Mouse (Mus musculus) spleen, postnatal 14 days (tissue): ENCODE measurements around the gene Chmp4b.

Experiments used
- DNase-seq, 2 experiments: peaks; one replicate each; pipeline ENCODE4 v3.0.0; 2021 to 2022; ENCODE audit warnings: low spot score in 2 of 2

Chmp4b gene

DNA sequence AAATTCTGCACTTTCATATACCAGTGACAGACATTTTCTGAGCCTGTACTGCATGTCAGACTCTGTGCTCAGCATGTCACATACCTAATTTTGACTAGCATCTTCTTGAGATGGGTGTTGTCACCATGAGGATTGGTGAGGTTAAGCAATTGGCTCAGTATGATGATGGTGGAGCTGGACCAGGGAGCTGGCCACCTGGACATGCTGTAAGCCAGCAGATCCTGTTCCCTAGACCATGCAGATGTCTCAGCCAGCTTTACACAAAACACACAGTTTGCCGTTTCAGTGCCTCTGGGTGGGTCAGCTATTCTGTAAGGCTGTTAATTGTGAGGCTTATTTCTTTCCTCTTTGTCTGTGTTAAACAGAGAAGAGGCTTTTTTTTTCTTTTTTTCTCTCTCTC lies 31.2 kb downstream of the Chmp4b start:
- no peak for DNase-seq

DNA sequence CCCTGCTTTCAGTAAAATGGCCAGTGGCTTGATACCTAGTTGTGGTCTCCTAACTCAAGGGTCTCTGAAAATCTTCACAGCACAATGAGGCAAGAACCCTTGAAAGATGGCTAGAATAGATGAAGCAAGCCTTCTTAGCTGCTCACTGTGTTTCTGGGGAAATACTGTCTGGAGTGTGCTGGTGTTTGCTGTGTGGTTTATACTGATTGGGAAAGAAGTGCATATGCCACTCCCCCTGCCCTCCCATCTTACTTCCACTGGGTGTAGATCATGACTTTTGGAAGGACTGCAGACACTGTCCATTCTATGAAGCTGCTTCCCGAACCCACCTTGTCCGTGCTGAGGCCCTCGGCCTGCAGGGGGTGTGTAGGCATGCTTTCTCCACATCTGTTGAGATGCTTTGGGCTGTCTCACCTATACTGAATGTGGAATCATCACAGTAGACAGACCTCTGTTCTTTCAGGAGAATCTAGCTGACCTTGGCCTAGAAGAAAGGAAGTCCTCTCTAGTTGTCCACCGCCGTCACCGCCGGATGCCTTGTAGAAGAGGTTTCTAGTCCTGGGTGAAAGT lies 33.5 kb downstream of the Chmp4b start:
- DNase-seq, result no peak

DNA sequence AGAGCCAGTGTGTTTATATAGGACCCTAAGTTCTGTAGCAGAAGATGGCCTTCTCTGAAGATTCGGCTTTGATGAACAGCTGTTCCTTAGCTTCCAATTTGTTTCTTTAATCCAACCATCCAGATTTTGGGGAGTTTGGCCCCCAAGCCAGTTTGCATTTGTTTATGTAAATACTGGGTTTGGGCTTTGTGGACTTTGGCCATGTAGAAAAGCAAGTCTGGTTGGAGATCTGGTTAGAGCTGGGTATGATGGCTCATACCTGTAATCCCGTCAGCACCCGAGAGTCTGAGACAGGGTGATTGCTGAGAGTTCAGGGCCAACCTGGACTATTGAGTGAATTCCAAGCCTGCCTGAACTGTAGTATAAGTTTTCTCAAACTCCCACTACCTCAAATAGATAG lies 34.3 kb downstream of the Chmp4b start:
- DNase-seq, result no peak

DNA sequence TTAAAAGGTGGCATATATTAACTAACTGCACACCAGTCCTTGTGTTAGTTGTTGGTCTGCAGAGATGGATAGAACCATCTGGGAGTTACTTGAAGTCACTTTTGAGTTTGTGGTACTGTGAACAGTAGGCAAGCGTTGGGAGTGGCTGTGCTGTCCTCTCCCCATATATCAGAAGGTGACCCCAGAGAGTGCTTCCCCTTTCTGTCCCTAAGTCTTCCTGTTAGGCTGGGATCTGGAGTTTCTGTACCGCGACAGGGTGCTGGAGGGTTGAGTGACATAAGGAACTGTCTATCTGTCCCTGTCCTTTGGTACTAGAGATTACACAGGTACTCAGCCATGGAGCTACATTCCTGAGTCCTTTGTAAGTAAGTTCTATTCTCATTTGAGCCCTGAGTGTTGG lies 35.3 kb downstream of the Chmp4b start:
- DNase-seq, result no peak

DNA sequence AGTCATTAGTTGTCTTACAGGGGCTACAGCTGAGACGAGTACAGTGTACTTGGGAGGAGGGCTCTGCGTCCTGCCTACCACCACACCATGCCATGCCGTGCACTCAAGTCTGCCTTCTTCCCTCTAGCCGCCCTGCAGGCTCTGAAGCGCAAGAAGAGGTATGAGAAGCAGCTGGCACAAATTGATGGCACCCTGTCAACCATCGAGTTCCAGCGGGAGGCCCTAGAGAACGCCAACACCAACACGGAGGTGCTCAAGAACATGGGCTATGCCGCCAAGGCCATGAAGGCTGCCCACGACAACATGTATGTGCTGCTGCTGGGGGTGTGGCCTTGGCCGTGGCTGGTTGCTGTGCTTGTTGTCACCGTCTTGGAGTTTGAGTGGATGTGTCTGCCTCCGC lies 37.9 kb downstream of the Chmp4b start:
- no peak for DNase-seq

DNA sequence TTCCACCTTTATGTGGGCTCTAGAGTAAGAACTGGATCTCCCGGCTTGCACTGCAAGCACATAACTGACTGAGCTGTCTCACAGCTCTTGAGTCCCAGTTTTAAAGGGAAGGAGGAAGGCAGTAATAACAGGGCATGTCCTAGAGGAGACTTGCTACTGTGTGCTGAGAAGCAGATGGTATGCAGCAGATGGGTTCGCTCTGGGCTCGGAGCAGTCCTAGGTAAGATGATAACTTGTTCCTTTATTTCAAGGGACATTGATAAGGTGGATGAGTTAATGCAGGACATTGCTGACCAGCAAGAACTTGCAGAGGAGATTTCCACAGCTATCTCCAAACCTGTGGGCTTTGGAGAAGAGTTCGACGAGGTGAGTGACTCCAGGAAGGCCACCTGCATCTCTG lies 39.5 kb downstream of the Chmp4b start:
- DNase-seq, result no peak

DNA sequence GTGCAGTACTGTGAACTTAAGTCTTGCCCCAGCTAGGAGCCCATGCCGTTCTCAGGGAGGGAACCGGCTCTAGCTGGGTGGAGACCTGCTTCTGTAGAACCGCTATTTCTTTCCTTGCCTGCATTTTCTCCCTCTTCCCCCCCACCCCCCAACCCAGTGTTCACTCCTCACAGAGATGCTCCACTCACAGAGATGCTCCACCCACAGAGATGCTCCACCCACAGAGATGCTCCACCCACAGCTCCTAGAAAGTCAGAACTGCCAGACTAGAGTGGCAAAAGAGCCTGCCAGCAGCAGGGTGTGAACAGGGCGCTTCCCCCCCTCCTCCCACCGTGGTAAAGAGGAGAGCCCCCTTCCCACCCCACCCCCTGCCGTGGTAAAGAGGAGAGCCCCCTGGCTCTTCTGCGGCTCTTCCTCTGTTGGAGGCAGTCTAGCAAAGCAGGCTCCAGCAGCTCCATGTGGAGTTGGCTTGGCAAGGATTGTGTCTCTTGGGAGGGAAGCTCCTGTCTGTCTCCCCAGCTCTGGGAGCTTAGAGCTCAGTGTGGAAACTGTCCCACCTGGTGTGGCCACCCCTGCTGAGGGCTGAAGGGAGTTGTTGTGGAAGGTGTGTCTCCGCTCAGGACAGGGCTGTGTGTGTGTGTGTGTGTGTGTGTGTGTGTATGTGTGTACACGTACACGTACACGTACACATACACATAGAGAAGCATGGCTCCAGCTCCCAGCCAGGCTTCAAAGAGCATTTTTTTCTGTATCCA lies 41.9 kb downstream of the Chmp4b start:
- no peak for DNase-seq

DNA sequence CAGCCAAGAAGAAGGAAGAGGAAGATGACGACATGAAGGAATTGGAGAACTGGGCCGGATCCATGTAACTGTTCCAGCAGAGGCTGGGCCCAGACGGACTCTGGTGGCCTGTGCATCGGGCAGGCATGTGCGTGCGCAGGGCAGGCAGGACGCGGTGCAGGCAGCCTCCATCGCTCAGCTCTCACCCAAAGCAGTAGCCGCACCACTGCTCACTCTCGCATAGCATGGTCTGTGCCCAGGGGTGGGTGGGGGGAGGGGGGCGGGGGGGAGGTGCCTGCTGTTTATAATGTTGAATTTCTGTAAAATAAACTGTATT lies 42.4 kb downstream of the Chmp4b start:
- no peak for DNase-seq

DNA sequence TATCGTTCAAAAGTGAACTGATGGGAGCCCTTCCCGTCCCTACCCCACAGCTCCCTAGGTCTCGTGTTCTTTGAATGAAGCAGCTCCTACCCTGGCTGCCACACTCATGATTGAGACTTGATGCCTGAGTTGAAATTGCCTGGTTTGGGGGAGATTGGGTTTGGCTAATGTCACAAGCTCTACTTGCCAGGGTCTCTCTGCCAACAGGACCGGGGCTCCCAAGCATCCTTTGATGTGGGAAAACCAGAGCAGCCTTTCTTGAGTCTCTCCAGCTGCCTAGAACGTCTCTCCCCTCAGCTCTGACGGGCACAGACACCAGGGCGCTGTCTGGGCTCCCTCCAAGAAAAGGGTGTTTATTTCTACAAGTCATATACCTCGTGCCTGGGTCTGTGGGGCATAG lies 44.2 kb downstream of the Chmp4b start:
- no peak for DNase-seq

DNA sequence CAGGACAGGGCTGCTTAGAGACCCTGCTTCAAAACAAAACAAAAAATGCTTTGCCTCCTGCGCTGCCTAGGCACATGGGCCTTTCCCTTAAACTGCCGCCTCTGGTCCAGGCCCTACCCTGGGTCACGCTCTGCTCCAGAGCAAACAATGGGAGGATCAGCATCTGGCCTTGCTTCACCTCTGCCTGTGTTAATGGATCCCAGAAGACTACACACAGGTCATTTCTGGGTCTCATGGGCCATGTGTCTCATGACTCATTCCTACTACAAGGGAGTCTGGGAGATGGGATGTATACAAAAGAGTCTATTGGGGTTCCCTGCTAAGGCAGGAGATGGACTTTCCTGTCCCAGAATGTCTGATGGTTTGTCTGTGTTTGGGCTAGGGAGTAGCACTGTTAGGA lies 45.2 kb downstream of the Chmp4b start:
- no peak for DNase-seq

DNA sequence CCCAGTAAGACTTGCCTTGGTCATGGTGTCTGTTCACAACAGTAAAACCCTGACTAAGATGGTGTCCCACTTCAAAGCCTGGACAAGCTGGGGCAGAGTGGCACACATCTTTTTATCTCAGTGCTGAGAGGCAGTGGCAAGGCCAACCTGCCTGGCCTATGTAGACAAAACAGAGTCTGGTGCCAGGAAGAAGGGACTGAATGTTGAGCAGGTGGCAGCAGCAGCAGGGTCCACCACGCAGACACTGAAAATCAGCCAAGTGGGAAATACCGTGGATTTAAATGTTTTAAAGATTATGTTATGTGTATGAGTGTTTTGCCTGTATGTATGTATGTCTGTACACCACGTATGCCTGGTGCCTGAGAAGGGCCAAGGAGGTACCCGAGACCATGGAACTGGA lies 47.9 kb downstream of the Chmp4b start:
- DNase-seq, result no peak

DNA sequence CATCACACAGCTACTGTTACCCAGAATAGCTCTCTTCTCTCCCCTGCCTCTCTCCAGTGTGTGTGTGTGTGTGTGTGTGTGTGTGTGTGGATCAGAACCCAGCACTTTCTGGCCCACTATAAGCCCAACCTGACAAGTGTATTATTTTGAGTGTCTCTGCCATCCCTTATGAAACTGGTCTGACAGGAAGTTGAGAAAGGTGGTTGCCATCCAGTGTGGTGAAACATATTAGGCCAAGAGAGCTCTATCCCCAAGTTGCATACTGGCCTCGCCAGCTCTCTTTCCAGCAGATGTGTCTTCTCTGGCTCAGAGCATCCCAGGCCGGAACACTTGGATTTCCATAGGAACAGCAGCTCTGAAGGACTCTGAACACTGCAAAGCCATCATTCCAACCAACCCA lies 48.7 kb downstream of the Chmp4b start:
- DNase-seq, result no peak

DNA sequence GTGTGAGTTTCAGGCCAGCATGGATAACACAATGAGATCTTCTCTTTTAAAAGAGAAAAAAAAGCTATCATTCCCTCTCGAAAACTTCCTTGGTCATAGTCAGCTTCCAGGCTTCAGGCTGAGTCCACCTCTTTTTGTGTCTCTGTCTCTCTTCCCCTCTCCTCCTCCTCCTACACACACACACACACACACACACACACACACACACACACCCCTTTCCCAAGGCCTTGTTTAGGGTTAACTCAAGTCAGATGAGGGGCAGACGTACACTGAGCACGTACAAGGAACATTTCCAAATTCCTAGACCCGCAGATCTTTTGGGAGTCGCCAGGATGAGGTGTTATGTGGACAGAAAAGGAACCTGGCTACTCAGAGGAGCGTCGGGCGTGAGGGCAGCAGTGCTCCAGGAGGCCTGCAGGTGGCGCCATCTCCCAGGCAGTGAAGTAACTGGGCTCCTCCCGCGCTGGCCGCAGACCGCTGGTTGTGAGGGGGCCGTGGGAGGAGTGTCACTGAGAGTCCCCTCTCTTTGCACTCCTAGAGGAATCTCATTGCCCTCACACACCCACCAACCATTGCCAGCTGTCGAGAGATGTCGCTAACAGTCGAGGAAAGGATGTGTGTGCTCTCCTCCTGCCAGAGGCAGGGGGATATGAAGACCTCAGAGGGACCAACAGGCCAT lies 51.3 kb downstream of the Chmp4b start:
- DNase-seq, result peak; percentile 29 to 64

DNA sequence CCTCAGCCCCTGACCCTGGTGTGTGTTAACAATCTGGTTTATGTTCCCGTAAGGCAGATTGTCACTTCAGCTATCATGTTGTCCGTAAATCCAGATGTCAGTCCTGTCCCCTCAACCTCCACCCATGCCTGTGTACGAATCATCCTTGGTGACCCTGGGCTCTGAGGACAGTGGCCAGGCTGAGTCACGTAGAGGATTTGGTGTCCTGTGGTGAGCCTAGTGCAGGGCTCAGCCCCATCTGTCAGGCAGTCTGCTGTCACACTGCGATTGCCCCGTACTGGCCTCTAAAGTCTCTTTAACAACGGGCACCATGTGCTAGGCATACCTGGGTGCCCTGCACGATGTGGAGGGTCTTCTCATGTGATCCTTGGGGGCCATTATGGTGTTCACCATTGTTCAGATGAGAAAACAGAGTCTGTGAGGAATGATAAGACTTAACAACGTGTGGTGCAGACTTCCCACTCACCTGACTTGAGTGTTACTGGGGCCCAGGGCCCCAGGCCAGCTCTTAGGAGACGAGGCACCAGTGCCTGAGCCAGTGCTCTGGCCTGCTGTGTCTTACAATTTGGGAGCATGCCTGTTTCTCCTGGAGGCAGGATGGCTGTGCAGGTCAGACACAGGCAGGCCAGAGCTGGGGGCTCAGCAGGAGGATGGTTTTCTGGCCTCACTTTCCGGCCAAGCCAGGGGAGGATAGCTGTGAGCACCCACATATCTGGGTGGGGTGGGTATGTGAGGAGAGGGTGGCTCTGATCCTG lies 55.2 kb downstream of the Chmp4b start:
- DNase-seq, result no peak

DNA sequence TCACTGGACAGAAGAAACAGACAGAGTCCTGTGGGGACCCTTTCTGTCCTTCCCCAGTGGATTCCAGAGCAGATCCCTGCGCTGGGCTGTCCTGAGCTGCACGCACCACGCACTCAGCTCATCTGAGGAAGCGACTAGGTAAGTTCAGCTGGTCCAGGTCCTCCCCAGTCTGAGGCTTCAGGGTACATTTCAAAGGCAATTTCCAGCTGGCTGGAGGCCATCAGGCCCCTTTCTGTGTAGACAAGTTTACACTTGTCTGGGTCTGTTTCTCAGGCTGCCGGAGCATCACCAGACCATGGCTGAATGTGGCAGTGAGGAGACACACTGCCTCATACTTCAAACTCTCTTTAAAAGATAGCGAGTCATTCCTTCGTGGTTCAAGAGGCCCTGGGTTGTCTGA lies 55.8 kb downstream of the Chmp4b start:
- no peak for DNase-seq

DNA sequence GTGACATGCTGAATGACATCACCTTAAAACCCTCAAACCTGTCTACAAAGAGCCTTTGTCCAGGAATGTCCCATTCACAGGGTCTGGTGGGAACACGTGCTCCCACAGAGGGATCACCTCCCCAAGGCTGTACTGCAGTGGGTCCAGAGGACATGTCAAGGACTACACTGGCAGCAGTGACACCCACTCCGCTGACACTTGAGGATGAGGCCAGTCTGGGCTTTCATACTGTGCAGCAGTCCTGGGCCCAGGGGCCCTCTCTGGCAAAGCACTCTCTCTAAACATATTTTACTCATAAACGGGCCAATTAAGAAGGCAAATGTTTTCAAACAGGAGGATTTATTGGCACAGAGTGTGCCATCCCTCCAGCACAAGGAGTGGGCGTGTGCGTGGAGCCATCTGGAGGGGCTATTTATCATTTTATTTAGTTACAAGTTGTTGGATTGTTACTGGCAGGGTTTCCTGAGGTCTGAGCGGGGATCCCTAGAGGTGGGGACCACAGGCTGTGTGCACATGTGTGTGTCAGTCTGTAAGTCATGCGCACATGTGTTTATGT lies 56.4 kb downstream of the Chmp4b start:
- no peak for DNase-seq

DNA sequence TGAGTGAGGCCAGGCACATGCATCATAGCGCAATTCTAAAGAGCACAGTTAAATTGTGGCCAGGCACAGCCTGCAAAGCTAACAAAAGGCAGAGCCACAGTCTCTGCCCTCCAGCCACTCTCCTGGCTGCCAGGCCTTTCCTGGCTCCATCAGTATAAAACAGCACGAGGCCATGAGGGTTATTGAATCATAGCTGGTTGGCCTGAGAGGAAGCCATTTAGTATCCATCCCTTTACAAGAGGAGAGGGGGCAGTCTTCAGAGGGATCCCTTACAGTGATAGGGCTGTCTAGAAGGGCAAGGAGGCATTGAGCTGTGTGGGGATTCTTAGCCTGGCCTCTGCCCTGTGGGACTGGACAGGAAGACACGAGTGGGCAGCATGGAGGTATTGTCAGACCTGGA lies 60.2 kb downstream of the Chmp4b start:
- no peak for DNase-seq

DNA sequence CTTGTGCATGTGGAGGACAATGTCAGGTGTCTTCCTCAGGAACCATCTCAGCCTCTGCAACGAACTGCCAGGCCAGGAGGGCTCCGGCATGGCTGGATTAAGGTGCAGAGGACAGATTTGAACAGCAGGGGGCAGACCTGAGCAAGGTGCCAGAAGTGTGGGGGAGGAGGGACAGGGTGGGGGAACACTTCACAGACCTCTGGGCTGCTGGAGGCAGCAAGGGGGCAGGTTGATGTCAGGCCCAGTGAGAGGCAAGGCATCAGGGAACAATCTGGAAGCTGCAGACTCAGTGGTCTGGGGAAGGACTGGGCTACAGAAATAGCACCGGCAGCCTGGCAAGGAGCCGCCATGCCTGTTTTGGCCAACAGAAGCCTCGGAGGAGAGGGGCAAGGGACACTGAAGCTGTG lies 60.8 kb downstream of the Chmp4b start:
- DNase-seq, result peak; percentile 23 to 55

DNA sequence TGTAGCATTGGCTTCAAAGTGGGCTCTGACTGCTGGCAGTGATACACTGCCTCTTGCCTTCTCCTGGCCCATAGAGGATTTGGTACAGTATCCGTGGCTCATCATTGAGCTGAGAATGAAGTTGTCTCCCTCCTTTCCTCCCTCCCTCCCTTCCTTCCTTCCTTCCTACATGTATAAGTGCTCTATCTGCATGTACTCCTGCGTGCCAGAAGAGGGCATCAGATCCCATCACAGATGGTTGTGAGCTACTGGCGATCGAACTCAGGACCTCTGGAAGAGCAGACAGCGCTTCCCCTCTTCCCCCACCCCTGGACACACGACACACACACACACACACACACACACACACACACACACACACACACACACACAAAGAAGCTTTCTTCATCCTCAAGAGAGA lies 61.6 kb downstream of the Chmp4b start:
- DNase-seq, result no peak

DNA sequence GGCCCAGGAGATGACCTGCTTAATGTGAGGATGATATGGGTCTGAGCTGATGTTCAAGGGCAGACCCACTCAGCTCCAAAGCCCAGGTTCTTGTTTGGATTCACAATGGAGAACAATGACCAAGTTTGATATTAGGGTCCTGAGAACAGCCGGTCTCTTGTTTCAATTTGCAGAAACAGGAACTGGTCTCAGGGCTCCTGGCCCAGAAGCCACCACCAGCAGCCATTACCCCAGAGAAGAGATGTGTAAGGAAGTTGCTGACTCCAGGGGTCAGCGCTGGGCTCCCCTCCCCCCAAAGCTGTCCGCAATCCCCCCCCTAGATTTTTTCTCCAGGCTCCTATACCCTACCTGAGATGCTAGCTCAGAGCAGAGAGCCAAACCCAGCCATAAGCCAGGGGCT lies 62.5 kb downstream of the Chmp4b start:
- no peak for DNase-seq

DNA sequence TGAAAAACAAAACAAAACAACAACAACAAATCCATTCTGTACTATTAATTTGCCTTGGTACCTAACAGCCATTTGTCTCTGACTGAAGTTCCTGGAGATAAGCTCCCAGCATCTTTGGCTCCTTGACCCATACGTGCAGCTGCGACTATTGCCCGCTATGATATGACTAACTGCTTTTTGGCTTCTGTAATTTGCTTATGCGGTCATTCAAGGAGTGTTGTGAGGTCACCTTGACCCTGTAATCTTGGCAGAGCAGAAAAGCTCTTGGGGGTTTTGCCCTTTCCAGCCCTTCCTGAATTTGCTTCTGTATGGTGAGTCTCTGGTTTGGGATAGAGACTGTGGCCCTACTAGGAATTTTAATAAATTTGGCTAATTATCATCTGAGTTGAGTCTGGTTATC lies 65.1 kb downstream of the Chmp4b start:
- no peak for DNase-seq

DNA sequence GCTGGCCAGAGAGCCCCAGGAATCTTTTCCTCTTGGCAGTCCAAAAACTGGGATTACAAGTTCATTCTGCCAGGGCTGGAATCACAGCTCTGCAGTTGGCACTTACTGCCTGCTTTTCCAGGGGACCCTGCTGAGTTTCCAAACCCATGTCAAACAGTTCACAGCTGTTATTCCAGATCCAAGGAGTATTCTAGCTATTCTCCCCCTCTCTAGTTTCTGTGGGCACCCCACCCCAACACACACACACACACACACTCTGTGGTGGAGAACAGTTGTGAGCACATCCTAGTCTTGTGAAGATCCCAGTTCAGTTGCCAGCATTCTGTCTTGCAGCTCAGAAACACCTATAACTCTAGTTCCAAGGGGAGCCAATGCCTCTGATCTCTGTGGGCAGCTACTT lies 65.6 kb downstream of the Chmp4b start:
- no peak for DNase-seq
